Mouse (Mus musculus): ENCODE measurements at regions not wholly inside any gene's neighbourhood (a gene's known extent, or its start where the extent isn't known, plus 50 kb on each side); places are given as distances from the start of the nearest gene placed in this dataset.

GRCm38 (mm10) chr2:78159877-78160485 is 213.8 kb upstream of the Cwc22 start:
- Histone ChIP-seq H3K4me2 (no peak overlapping the region), H3K9me3 (no peaks in the 10 kb centered on the region), H3K9ac (no peak overlapping the region), H3K27me3 (replicated peaks) (no peaks in the 10 kb centered on the region), H3K36me3 (no peaks in the 10 kb centered on the region), H3K4me3 (replicated peaks) (no peak overlapping the region), H3K4me1 (no peaks in the 10 kb centered on the region), H3K27ac (peak overlapping the region; percentile 32; the same call in 1 of the 2 replicates)
- ATAC-seq (ENCODE audit: insufficient read depth, low FRiP score, low read depth), result peak; percentile 35; the same call in 1 of the 2 replicates
- 62% methylated on average over 3 of the region's 3 CpGs for WGBS

DNA sequence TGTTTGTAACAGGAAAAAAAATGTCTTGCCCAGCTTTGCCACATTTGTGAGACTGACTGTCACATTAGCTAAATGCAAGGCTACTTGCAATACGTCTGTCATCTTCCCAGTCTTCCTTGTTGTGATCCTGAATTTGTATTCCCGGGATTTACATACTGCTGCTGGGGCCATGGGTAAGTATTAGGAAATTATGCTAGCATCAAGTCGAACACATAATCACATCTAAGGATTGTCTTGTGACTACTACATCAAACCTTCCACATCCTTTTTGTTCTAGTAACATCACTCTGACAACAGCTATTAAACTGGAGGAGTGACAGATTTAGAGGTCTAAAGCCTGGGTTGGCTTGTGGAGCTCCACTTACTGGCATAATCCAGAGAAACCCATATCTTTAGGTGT is 164.2 kb upstream of the Cwc22 start:
- H3K9ac ChIP-seq, result no peak overlapping the region
- H3K4me1 ChIP-seq, result no peaks in the 10 kb centered on the region
- WGBS, result 71% methylated on average over 3 of the region's 3 CpGs
- H3K36me3 ChIP-seq, result no peaks in the 10 kb centered on the region
- H3K27me3 ChIP-seq (replicated peaks), result no peaks in the 10 kb centered on the region
- H3K27ac ChIP-seq, result no peak overlapping the region
- ATAC-seq (ENCODE audit: insufficient read depth, low FRiP score, low read depth), result no peak
- no peaks in the 10 kb centered on the region for H3K9me3 ChIP-seq
- H3K4me2 ChIP-seq, result no peak overlapping the region
- no peak overlapping the region for H3K4me3 ChIP-seq (replicated peaks)

DNA sequence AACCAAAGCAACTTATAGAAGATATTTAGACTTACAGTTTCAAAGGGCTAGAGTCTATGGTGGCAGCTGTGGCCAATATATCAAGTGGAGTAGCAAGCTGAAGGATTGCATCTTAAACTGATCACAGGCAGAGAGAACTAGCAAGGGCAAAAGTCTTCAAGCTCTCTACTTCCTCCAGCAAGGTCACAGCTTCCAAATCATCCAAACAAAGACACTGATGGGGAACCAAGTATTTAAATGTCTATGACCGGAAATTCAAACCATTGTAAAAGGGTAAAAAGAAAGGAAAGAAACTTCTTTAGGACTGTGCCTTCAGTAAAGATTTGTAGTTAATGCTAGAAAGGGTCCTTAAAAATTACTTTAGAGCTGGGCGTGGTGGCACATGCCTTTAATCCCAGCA is 149.4 kb upstream of the Cwc22 start:
- no peak for ATAC-seq (ENCODE audit: insufficient read depth, low FRiP score, low read depth)

GRCm38 (mm10) chr2:78094921-78095320 is 148.7 kb upstream of the Cwc22 start:
- no peaks in the 10 kb centered on the region for H3K36me3 ChIP-seq
- no peak for ATAC-seq (ENCODE audit: insufficient read depth, low FRiP score, low read depth)
- H3K9me3 ChIP-seq, result no peaks in the 10 kb centered on the region
- no peaks in the 10 kb centered on the region for H3K4me1 ChIP-seq
- H3K4me2 ChIP-seq, result no peak overlapping the region
- H3K27me3 ChIP-seq (replicated peaks), result no peaks in the 10 kb centered on the region
- no peak overlapping the region for H3K4me3 ChIP-seq (replicated peaks)
- H3K9ac ChIP-seq, result no peak overlapping the region
- H3K27ac ChIP-seq, result no peak overlapping the region

More for the DNA sequence above, 149.4 kb upstream of the Cwc22 start:
- H3K27me3 ChIP-seq (replicated peaks), result no peaks in the 10 kb centered on the region
- H3K9me3 ChIP-seq, result no peaks in the 10 kb centered on the region
- H3K9ac ChIP-seq, result no peak overlapping the region
- no peak overlapping the region for H3K4me2 ChIP-seq
- 89% methylated on average over 2 of the region's 2 CpGs for WGBS
- no peak overlapping the region for H3K27ac ChIP-seq
- H3K36me3 ChIP-seq, result no peaks in the 10 kb centered on the region
- no peaks in the 10 kb centered on the region for H3K4me1 ChIP-seq
- H3K4me3 ChIP-seq (replicated peaks), result no peak overlapping the region

GRCm38 (mm10) chr2:78064321-78065037 is 118.3 kb upstream of the Cwc22 start:
- Histone ChIP-seq H3K4me3 (replicated peaks) (no peak overlapping the region), H3K36me3 (no peaks in the 10 kb centered on the region), H3K27me3 (replicated peaks) (no peaks in the 10 kb centered on the region), H3K9me3 (no peaks in the 10 kb centered on the region), H3K27ac (no peak overlapping the region), H3K9ac (no peak overlapping the region), H3K4me2 (no peak overlapping the region), H3K4me1 (0 out of 2 replicates have a peak, but pooled peaks cover 7% of the 10 kb centered on the region)
- 64% methylated on average over 16 of the region's 16 CpGs for WGBS
- ATAC-seq (ENCODE audit: insufficient read depth, low FRiP score, low read depth), result no peak

GRCm38 (mm10) chr2:78059801-78060416 is 113.7 kb upstream of the Cwc22 start:
- H3K27ac ChIP-seq, result peak overlapping the region; percentile 44; the same call in 1 of the 2 replicates
- 0 out of 2 replicates have a peak overlapping the region, but pooled peaks have one; percentile 6 for H3K4me3 ChIP-seq (replicated peaks)
- WGBS, result 38% methylated on average over 10 of the region's 10 CpGs
- peak overlapping the region; percentile 30; the same call in 1 of the 2 replicates for H3K4me2 ChIP-seq
- no peak overlapping the region for H3K9ac ChIP-seq
- peak; percentile 39; the same call in 1 of the 2 replicates for ATAC-seq (ENCODE audit: insufficient read depth, low FRiP score, low read depth)
- H3K9me3 ChIP-seq, result no peaks in the 10 kb centered on the region
- H3K36me3 ChIP-seq, result no peaks in the 10 kb centered on the region
- H3K27me3 ChIP-seq (replicated peaks), result no peaks in the 10 kb centered on the region
- 0 out of 2 replicates have a peak, but pooled peaks cover 7% of the 10 kb centered on the region for H3K4me1 ChIP-seq

DNA sequence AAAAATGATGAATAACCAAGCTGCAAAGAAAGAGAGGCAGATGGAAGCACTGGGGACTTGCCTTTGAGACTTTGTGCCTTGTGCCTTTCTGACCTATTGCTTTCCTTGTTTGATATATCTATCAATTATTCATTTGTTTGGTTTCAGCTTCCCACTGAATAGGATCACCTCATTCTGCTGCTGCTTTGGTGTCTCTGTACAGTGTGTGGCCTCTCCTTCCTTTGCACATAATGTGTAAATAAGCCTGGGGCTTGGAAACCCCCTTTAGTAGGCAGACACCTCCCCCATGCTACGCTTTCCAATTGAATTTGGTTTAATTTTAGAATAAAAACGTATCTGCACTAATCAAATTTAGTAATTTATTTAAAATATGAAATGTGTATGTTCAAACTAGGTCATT is 112.8 kb upstream of the Cwc22 start:
- no peak for ATAC-seq (ENCODE audit: insufficient read depth, low FRiP score, low read depth)
- no peak overlapping the region for H3K4me3 ChIP-seq (replicated peaks)

GRCm38 (mm10) chr2:78053910-78054309 is 107.7 kb upstream of the Cwc22 start:
- Histone ChIP-seq H3K27ac (no peak overlapping the region), H3K4me3 (replicated peaks) (no peak overlapping the region), H3K27me3 (replicated peaks) (no peaks in the 10 kb centered on the region), H3K4me2 (no peak overlapping the region), H3K9me3 (no peaks in the 10 kb centered on the region), H3K36me3 (no peaks in the 10 kb centered on the region), H3K4me1 (peaks cover 7% of the 10 kb centered on the region; the same call in 1 of the 2 replicates), H3K9ac (no peak overlapping the region)
- 51% methylated on average over 3 of the region's 3 CpGs for WGBS
- no peak for ATAC-seq (ENCODE audit: insufficient read depth, low FRiP score, low read depth)

More for the DNA sequence above, 112.8 kb upstream of the Cwc22 start:
- Histone ChIP-seq H3K27ac (no peak overlapping the region), H3K4me2 (no peak overlapping the region), H3K4me1 (0 out of 2 replicates have a peak, but pooled peaks cover 7% of the 10 kb centered on the region), H3K9me3 (no peaks in the 10 kb centered on the region), H3K36me3 (no peaks in the 10 kb centered on the region), H3K27me3 (replicated peaks) (no peaks in the 10 kb centered on the region), H3K9ac (no peak overlapping the region)
- 66% methylated on average over 2 of the region's 2 CpGs for WGBS

DNA sequence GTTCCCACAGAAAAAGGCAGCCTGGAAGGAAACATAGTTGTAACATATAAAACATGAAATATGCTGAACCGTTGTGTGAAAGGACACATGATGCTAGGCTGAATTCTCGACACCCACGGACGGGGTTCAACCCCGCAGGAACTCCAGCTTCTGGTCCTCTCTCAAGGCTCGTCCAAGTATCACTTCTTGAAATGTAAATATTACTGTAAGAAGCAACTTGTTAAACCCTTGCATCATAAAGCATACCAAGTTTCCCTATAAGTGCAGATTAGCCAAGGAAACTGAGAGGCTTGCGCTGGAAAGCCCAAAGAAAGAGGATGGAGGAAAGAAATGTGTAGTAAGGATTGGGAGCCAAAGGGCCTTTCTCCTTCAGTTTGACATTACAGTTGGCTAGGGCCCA is 104.4 kb upstream of the Cwc22 start:
- Histone ChIP-seq H3K4me2 (no peak overlapping the region), H3K9me3 (no peaks in the 10 kb centered on the region), H3K4me3 (replicated peaks) (no peak overlapping the region), H3K27ac (no peak overlapping the region), H3K4me1 (peaks cover 9% of the 10 kb centered on the region; the same call in 1 of the 2 replicates), H3K27me3 (replicated peaks) (no peaks in the 10 kb centered on the region), H3K9ac (no peak overlapping the region), H3K36me3 (no peaks in the 10 kb centered on the region)
- ATAC-seq (ENCODE audit: insufficient read depth, low FRiP score, low read depth), result no peak
- 73% methylated on average over 7 of the region's 7 CpGs for WGBS

GRCm38 (mm10) chr2:78049248-78049874 is 103.2 kb upstream of the Cwc22 start:
- peak overlapping the region; percentile 23 for H3K4me3 ChIP-seq (replicated peaks)
- no peaks in the 10 kb centered on the region for H3K9me3 ChIP-seq
- 16% methylated on average over 8 of the region's 8 CpGs for WGBS
- no peak overlapping the region for H3K27ac ChIP-seq
- peaks cover 9% of the 10 kb centered on the region; the same call in 1 of the 2 replicates for H3K4me1 ChIP-seq
- H3K4me2 ChIP-seq, result peak overlapping the region; percentile 52
- H3K9ac ChIP-seq, result no peak overlapping the region
- no peaks in the 10 kb centered on the region for H3K36me3 ChIP-seq
- H3K27me3 ChIP-seq (replicated peaks), result no peaks in the 10 kb centered on the region
- peak; percentile 86 for ATAC-seq (ENCODE audit: insufficient read depth, low FRiP score, low read depth)

DNA sequence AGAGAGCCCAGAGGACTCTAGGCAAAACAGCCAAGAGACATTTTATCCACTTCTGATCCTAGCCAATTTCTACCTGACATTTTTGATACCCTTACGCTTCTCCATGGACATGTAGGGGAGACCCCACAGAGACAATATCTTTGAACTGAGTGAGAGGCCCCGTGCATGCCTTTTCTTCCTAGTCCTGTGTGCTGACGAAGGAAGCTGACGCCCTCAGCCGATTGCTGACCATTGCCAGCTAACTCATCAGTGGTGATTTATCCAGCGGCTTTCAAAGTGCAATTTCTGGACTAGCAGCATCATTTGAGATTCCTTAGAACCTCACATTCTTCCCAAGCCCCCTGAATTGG is 102.5 kb upstream of the Cwc22 start:
- WGBS, result 36% methylated on average over 6 of the region's 6 CpGs
- Histone ChIP-seq H3K4me2 (peak overlapping the region; percentile 52), H3K4me3 (replicated peaks) (peak overlapping the region; percentile 23; the same call in 1 of the 2 replicates), H3K27ac (no peak overlapping the region), H3K27me3 (replicated peaks) (no peaks in the 10 kb centered on the region), H3K9ac (no peak overlapping the region), H3K4me1 (peaks cover 9% of the 10 kb centered on the region; the same call in 1 of the 2 replicates), H3K9me3 (no peaks in the 10 kb centered on the region), H3K36me3 (no peaks in the 10 kb centered on the region)
- 0 out of 2 replicates have a peak, but pooled peaks have one; percentile 15 for ATAC-seq (ENCODE audit: insufficient read depth, low FRiP score, low read depth)

Measured in stomach, embryonic 15.5 days (tissue).